Mouse (Mus musculus): ENCODE data around the gene Rdh8.

GRCm38 (mm10) chr9:20872991-20873390, 54.7 kb downstream of the Rdh8 start:
- TF ChIP-seq CTCF (IDR thresholded peaks at IDR 0.05; ENCODE audit: low read depth): no peak
- TF ChIP-seq EP300 (IDR thresholded peaks at IDR 0.05; ENCODE audit: low read depth): no peak

Measured in heart, postnatal 0 days (tissue).